Mouse (Mus musculus) midbrain, embryonic 12.5 days (tissue): ENCODE data around the gene Vtcn1. TPM values are rescaled to one million over a fixed set of nuclear protein-coding genes. Genes with fewer than 3 reads are reported as not detected.

Experiments used
- ATAC-seq: fragments of 200-750 bp; cut with Nextera tagmentation; 2 replicates; pipeline ENCODE4 v1.8.0; 2017; ENCODE audit warnings: low read depth, moderate TSS enrichment, moderate library complexity; ENCODE audit not compliant: low FRiP score
- H3K27ac ChIP-seq: fragments of 300-500 bp; sonication (generic); replicated peaks from 2 replicates; pipeline ENCODE4 v1.5.1; 2016; ENCODE audit warnings: mild to moderate bottlenecking
- H3K27me3 ChIP-seq: fragments of 300-500 bp; sonication (generic); 2 replicates; pipeline ENCODE4 v1.6.1; 2016; ENCODE audit warnings: mild to moderate bottlenecking
- H3K36me3 ChIP-seq: fragments of 300-500 bp; sonication (generic); 2 replicates; pipeline ENCODE4 v1.6.1; 2016
- H3K4me1 ChIP-seq: fragments of 300-500 bp; sonication (generic); 2 replicates; pipeline ENCODE4 v1.6.1; 2016
- H3K4me2 ChIP-seq: fragments of 300-500 bp; sonication (generic); replicated peaks from 2 replicates; pipeline ENCODE4 v1.6.1; 2016; ENCODE audit warnings: mild to moderate bottlenecking, moderate library complexity
- H3K4me3 ChIP-seq: fragments of 300-500 bp; sonication (generic); 2 replicates; pipeline ENCODE4 v1.5.1; 2016; ENCODE audit warnings: mild to moderate bottlenecking
- H3K9ac ChIP-seq: fragments of 300-500 bp; sonication (generic); replicated peaks from 2 replicates; pipeline ENCODE4 v1.6.1; 2016; ENCODE audit warnings: mild to moderate bottlenecking, moderate library complexity
- H3K9me3 ChIP-seq: fragments of 300-500 bp; sonication (generic); 2 replicates; pipeline ENCODE4 v1.6.1; 2016; ENCODE audit warnings: mild to moderate bottlenecking
- WGBS: fragments of 180-500 bp; shearing (Covaris S2); methylation state at CpG from one replicate; pipeline ENCODE4 v1.1.7; 2016; 5-methylcytosine and 5-hydroxymethylcytosine counted together
- polyA plus RNA-seq: library from polyadenylated mRNA; unstranded; fragments of >200 nt; fragmentation: Nextera tagmentation; extraction: Ambion mirVana; gene quantifications from 2 replicates; pipeline ENCODE4 v1.2.1, GENCODE M21; 2016

The Vtcn1 gene
- polyA plus RNA-seq: 0.17 TPM in 1 of 2 replicates, not detected in the other

- Histone ChIP-seq H3K9ac (no peak within 1 kb of the TSS), H3K4me2 (no peak within 1 kb of the TSS), H3K9me3 (no peaks in the 10 kb centered on the region), H3K27me3 (no peaks in the 10 kb centered on the region; the same call in 1 of the 2 replicates), H3K27ac (no peak within 1 kb of the TSS), H3K4me1 (no peaks in the 10 kb centered on the region), H3K4me3 (no peak within 1 kb of the TSS), H3K36me3 (no peaks in the 10 kb centered on the region)
- ATAC-seq: no peak
- WGBS: 69% methylated on average over 6 of the region's 6 CpGs
Observed at GRCm38 (mm10) chr3:100825225-100825965, at the start of gene Vtcn1. Vtcn1 (plus strand) TSS chr3:100825459.

- Histone ChIP-seq H3K4me1 (no peaks in the 10 kb centered on the region), H3K36me3 (no peaks in the 10 kb centered on the region), H3K9me3 (no peaks in the 10 kb centered on the region), H3K4me3 (no peak overlapping the region), H3K27ac (no peak overlapping the region), H3K4me2 (no peak overlapping the region), H3K9ac (no peak overlapping the region), H3K27me3 (no peaks in the 10 kb centered on the region)
- WGBS: 80% methylated on average over 6 of the region's 6 CpGs
- ATAC-seq: no peak
Observed at GRCm38 (mm10) chr3:100776967-100777366, 48.3 kb upstream of the Vtcn1 start.

- WGBS: 31% methylated on average over 4 of the region's 4 CpGs
- no peak overlapping the region for H3K4me3 ChIP-seq
- H3K27me3 ChIP-seq: no peaks in the 10 kb centered on the region
- no peaks in the 10 kb centered on the region for H3K36me3 ChIP-seq
- ATAC-seq: no peak
- H3K4me1 ChIP-seq: no peaks in the 10 kb centered on the region
- H3K9me3 ChIP-seq: no peaks in the 10 kb centered on the region
- H3K9ac ChIP-seq: no peak overlapping the region
- H3K4me2 ChIP-seq: no peak overlapping the region
- no peak overlapping the region for H3K27ac ChIP-seq
Observed at GRCm38 (mm10) chr3:100777568-100777967, 47.7 kb upstream of the Vtcn1 start.

GRCm38 (mm10) chr3:100786076-100786475 lies 39.2 kb upstream of the Vtcn1 start:
- ATAC-seq: no peak
- H3K36me3 ChIP-seq: no peaks in the 10 kb centered on the region
- 78% methylated on average over 2 of the region's 2 CpGs for WGBS
- H3K27me3 ChIP-seq: no peaks in the 10 kb centered on the region
- no peaks in the 10 kb centered on the region for H3K4me1 ChIP-seq
- H3K27ac ChIP-seq: no peak overlapping the region
- no peak overlapping the region for H3K9ac ChIP-seq
- no peaks in the 10 kb centered on the region for H3K9me3 ChIP-seq
- no peak overlapping the region for H3K4me3 ChIP-seq
- no peak overlapping the region for H3K4me2 ChIP-seq

- 91% methylated on average over 3 of the region's 3 CpGs for WGBS
- no peaks in the 10 kb centered on the region for H3K27me3 ChIP-seq
- ATAC-seq: no peak
Observed at GRCm38 (mm10) chr3:100791670-100792069, 33.6 kb upstream of the Vtcn1 start.

GRCm38 (mm10) chr3:100793345-100793744 lies 31.9 kb upstream of the Vtcn1 start:
- Histone ChIP-seq H3K4me3 (no peak overlapping the region), H3K9ac (no peak overlapping the region), H3K27me3 (no peaks in the 10 kb centered on the region), H3K36me3 (no peaks in the 10 kb centered on the region), H3K4me2 (no peak overlapping the region), H3K4me1 (no peaks in the 10 kb centered on the region), H3K9me3 (no peaks in the 10 kb centered on the region), H3K27ac (no peak overlapping the region)
- ATAC-seq: no peak
- 87% methylated on average over 2 of the region's 2 CpGs for WGBS

More at GRCm38 (mm10) chr3:100791670-100792069, 33.6 kb upstream of the Vtcn1 start:
- H3K4me3 ChIP-seq: no peak overlapping the region
- no peak overlapping the region for H3K4me2 ChIP-seq
- H3K9ac ChIP-seq: no peak overlapping the region
- no peaks in the 10 kb centered on the region for H3K9me3 ChIP-seq
- H3K27ac ChIP-seq: no peak overlapping the region
- H3K4me1 ChIP-seq: no peaks in the 10 kb centered on the region
- no peaks in the 10 kb centered on the region for H3K36me3 ChIP-seq

GRCm38 (mm10) chr3:100796571-100796970 lies 28.7 kb upstream of the Vtcn1 start:
- Histone ChIP-seq H3K27ac (no peak overlapping the region), H3K36me3 (no peaks in the 10 kb centered on the region), H3K9ac (no peak overlapping the region), H3K27me3 (no peaks in the 10 kb centered on the region), H3K9me3 (no peaks in the 10 kb centered on the region), H3K4me1 (no peaks in the 10 kb centered on the region), H3K4me3 (no peak overlapping the region), H3K4me2 (no peak overlapping the region)
- no peak for ATAC-seq
- WGBS: 89% methylated on average over 4 of the region's 4 CpGs

GRCm38 (mm10) chr3:100797166-100798145 lies 27.8 kb upstream of the Vtcn1 start:
- no peaks in the 10 kb centered on the region for H3K36me3 ChIP-seq
- H3K4me3 ChIP-seq: no peak overlapping the region
- H3K9ac ChIP-seq: no peak overlapping the region
- ATAC-seq: no peak
- H3K4me1 ChIP-seq: no peaks in the 10 kb centered on the region
- 82% methylated on average over 6 of the region's 6 CpGs for WGBS
- H3K27ac ChIP-seq: no peak overlapping the region
- H3K4me2 ChIP-seq: no peak overlapping the region
- no peaks in the 10 kb centered on the region for H3K27me3 ChIP-seq
- H3K9me3 ChIP-seq: no peaks in the 10 kb centered on the region

GRCm38 (mm10) chr3:100798872-100799422 lies 26.3 kb upstream of the Vtcn1 start:
- Histone ChIP-seq H3K9me3 (no peaks in the 10 kb centered on the region), H3K36me3 (no peaks in the 10 kb centered on the region), H3K4me3 (no peak overlapping the region), H3K4me2 (no peak overlapping the region), H3K9ac (no peak overlapping the region), H3K27me3 (no peaks in the 10 kb centered on the region), H3K4me1 (no peaks in the 10 kb centered on the region), H3K27ac (no peak overlapping the region)
- no peak for ATAC-seq
- 88% methylated on average over 3 of the region's 3 CpGs for WGBS

GRCm38 (mm10) chr3:100804975-100805374 lies 20.3 kb upstream of the Vtcn1 start:
- Histone ChIP-seq H3K4me3 (no peak overlapping the region), H3K9me3 (no peaks in the 10 kb centered on the region), H3K4me2 (no peak overlapping the region), H3K27me3 (no peaks in the 10 kb centered on the region), H3K4me1 (no peaks in the 10 kb centered on the region), H3K27ac (no peak overlapping the region), H3K9ac (no peak overlapping the region), H3K36me3 (no peaks in the 10 kb centered on the region)
- no peak for ATAC-seq
- WGBS: 83% methylated on average over 1 of the region's 1 CpGs

- H3K27me3 ChIP-seq: no peaks in the 10 kb centered on the region
- H3K4me2 ChIP-seq: no peak overlapping the region
- H3K9ac ChIP-seq: no peak overlapping the region
- no peak overlapping the region for H3K27ac ChIP-seq
- H3K9me3 ChIP-seq: no peaks in the 10 kb centered on the region
- no peaks in the 10 kb centered on the region for H3K4me1 ChIP-seq
- ATAC-seq: no peak
- H3K36me3 ChIP-seq: no peaks in the 10 kb centered on the region
- no peak overlapping the region for H3K4me3 ChIP-seq
- 78% methylated on average over 6 of the region's 6 CpGs for WGBS
Observed at GRCm38 (mm10) chr3:100805925-100806324, 19.3 kb upstream of the Vtcn1 start.

- Histone ChIP-seq H3K4me1 (no peaks in the 10 kb centered on the region), H3K27ac (no peak overlapping the region), H3K9me3 (no peaks in the 10 kb centered on the region), H3K36me3 (no peaks in the 10 kb centered on the region), H3K4me2 (no peak overlapping the region), H3K27me3 (no peaks in the 10 kb centered on the region), H3K9ac (no peak overlapping the region), H3K4me3 (no peak overlapping the region)
- ATAC-seq: no peak
- 90% methylated on average over 2 of the region's 2 CpGs for WGBS
Observed at GRCm38 (mm10) chr3:100810461-100810860, 14.8 kb upstream of the Vtcn1 start.
